Mouse (Mus musculus) liver, adult (tissue): ENCODE data around the gene Thrap3.

ENCODE experiments used
- GATA4 ChIP-seq: IDR thresholded peaks from 2 replicates; pipeline ENCODE4 v1.6.1; 2014; ENCODE audit warnings: mild to moderate bottlenecking, low read length; ENCODE audit not compliant: insufficient replicate concordance

The Thrap3 gene

GRCm38 (mm10) chr4:126202303-126203181, at the start of gene Thrap3:
Gene Thrap3 (minus strand): TSS chr4:126202760.
- peak; percentile 35; the same call in 1 of the 2 replicates for TF ChIP-seq GATA4

- TF ChIP-seq GATA4, result peak; percentile 57; the same call in 1 of the 2 replicates
Measured at GRCm38 (mm10) chr4:126251655-126252254, 49.2 kb upstream of the Thrap3 start.

GRCm38 (mm10) chr4:126250659-126251058, 48.1 kb upstream of the Thrap3 start:
- no peak for TF ChIP-seq GATA4

DNA sequence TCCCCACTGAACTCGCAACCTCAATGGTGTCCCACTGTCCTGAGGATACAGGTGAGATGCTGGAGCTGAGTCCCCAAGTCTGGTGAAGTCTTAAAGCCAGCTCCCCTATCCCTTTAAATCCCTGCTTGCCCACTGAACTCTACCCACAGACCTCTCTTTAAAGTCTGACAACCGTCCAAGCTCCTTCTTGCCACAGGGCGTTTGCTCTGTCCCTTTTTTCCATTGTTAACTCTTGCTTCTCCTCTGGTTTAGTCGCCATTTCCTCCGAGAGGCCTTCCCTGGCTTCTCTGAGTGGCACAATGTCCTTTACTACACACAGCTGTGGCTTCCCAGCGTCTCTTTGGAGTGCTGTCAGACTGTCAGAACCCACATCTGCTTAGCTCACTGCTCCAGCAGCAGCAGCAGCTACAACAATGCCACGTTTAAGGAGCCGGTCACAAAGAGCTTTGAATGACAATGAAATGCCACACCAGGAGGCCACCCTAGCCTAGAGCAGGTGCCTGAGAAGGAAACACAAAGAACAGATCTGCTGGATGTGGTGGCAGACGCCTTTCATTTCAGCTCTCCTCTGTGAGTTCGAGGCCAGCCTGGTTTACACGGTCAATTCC, 45.8 kb upstream of the Thrap3 start:
- TF ChIP-seq GATA4, result no peak

- TF ChIP-seq GATA4, result no peak
Measured at GRCm38 (mm10) chr4:126246202-126246889, 43.8 kb upstream of the Thrap3 start.

DNA sequence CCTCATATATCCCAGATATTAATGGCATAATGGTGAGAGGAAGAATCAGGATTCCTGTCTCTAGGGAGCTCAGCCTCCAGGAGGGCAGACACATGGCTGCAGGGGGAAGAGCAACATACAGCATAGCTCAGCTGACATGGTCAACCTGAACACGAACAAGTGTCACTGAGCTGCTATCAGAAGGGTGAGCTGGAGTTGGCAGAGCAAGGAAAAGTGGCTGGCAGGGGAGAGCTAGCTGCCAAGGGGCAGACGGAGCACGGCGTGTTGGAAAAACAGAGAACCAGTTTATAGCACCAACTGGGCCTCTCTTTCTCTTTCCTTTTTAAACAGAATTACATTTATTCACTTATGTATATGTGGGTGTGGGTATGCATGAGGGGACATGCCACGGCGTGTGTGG, 40.0 kb upstream of the Thrap3 start:
- no peak for TF ChIP-seq GATA4

- TF ChIP-seq GATA4, result no peak
Measured at GRCm38 (mm10) chr4:126241956-126242355, 39.4 kb upstream of the Thrap3 start.

GRCm38 (mm10) chr4:126239862-126240475, 37.4 kb upstream of the Thrap3 start:
- no peak for TF ChIP-seq GATA4

DNA sequence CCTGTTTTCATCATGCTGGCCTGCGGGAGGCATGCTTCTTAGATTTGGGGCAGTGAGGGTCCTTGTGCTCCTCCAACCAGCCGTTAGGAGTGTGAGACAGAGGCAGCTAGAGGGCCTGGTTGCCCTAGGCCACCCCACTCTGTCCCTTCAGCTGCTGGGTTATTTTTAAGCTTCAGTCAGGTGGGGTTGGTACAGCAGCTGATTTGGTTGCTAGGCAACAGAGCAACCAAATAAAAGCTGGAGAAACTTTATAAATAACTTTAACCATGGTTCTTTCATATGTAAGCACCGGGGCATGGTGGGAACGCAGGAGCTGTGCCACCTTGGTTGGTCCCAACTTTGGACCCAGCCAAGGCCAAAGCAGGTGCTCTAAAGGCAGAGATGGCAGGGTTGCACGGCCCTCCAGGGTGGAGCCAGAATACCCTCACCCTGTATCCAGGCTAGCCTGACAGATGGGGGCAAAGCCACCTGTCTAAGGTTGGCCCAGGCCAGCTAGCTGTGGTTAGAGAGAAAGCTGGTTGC, 35.2 kb upstream of the Thrap3 start:
- TF ChIP-seq GATA4, result no peak

GRCm38 (mm10) chr4:126236467-126237280, 34.1 kb upstream of the Thrap3 start:
- no peak for TF ChIP-seq GATA4

DNA sequence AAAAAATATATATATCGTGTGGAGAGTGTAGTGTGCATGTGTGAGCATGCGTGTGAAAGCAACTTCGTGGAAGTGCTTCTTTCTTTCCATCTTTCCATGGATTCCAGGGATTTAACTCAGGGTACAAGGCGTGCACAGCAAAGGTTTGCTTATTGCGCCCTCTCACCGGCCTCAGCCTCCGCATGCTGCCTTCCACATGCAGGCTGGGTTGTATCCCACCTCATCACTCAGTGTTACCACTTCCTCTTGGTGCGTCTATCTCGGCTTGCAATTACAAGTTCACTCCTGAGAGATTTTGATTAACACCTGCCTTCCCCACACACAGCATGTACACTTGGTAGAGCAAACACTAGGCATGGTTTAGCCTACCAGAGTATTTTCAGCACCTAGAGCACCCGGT, 32.6 kb upstream of the Thrap3 start:
- no peak for TF ChIP-seq GATA4

- TF ChIP-seq GATA4, result no peak
Measured at GRCm38 (mm10) chr4:126234496-126235175, 32.1 kb upstream of the Thrap3 start.

DNA sequence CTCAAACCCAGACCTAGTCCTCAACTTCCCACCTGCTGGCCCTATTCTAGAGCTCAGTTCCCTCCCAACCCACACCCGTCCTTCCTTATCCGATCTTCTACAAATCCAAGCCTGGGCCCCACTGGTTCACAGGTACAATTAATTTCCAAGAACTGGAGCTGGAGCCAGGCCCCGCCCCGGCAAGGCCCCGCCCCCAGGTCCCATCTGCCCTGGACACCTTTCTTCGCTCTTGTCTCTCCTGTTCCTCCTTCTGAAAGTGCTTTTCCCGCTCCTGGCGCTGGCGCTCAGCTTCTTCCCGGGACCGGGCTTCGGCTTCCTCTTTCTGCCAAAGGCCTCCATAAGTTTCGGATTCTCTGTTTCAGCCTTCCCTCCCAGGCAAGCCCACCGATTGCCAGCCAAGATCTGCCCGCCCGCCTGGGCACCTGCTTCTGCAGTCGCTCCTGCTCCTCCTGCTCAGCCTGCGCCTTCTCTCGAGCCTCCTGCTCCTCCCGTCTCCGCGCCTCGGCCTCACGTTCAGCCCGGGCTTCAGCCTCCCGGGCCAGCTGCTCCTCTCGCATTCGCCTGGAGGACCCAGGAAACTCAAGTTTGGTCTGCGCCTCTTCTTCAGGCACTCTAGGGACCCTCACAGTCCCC, 31.2 kb upstream of the Thrap3 start:
- TF ChIP-seq GATA4, result no peak

DNA sequence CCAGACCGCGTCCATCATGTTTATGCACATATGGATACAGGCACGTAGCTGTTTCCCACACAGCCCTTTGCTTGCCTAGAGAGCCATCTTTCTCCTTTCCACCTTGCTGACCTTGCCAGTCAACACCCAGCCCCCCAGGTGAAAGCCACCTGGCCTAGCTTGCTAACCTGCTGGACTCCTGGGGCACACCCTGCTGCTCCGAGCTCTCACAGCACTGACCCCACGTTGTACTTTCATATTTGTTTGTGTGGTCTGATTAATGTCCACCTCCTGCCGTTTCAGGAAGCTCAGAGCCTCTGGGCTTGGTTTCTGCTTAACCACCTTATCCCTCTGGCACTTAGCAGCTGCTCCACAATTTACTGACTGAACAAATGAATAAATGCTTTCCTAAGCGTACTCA, 27.3 kb upstream of the Thrap3 start:
- TF ChIP-seq GATA4, result no peak
